Mouse (Mus musculus): ENCODE measurements around the gene Padi1. TPM values are rescaled to one million over a fixed set of nuclear protein-coding genes. Genes with fewer than 3 reads are reported as not detected.

Gene Padi1
- total RNA-seq (2014; rRNA removed) (not detected in 2 replicates), polyA plus RNA-seq (2012; rRNA removed) (not detected in 2 replicates)

- no peak within 1 kb of the TSS for H3K9ac ChIP-seq (ENCODE audit: low read depth, low read length)
- 77% methylated on average over 6 of the region's 6 CpGs for WGBS
- no peak within 1 kb of the TSS for H3K27ac ChIP-seq (replicated peaks; ENCODE audit: insufficient read depth, low read depth, low read length)
- DNase-seq (ENCODE audit: extremely low read depth, low read depth, low spot score): no peak
- no peak for TF ChIP-seq POLR2A (IDR thresholded peaks at IDR 0.05; ENCODE audit: extremely low read depth, insufficient read depth, low read length)
- no peak for TF ChIP-seq CTCF (IDR thresholded peaks at IDR 0.05; ENCODE audit: low read depth, low read length)
- no peaks in the 10 kb centered on the region for H3K36me3 ChIP-seq (ENCODE audit: control insufficient read depth, insufficient read depth, low read length)
- H3K79me2 ChIP-seq (ENCODE audit: control insufficient read depth, insufficient read depth, low read length): no peaks in the 10 kb centered on the region
- no peaks in the 10 kb centered on the region for H3K27me3 ChIP-seq (ENCODE audit: control insufficient read depth, insufficient read depth, low read length)
- H3K4me3 ChIP-seq (ENCODE audit: insufficient read depth, low read depth, low read length): no peak within 1 kb of the TSS
- H3K4me1 ChIP-seq (ENCODE audit: control insufficient read depth, insufficient read depth, low read length): no peaks in the 10 kb centered on the region
Observed at GRCm38 (mm10) chr4:140845666-140846065, at the start of gene Padi1. Padi1 (minus strand) TSS chr4:140845778.

GRCm38 (mm10) chr4:140892163-140892530, 46.6 kb upstream of the Padi1 start:
- no peaks in the 10 kb centered on the region for H3K4me1 ChIP-seq (ENCODE audit: control insufficient read depth, insufficient read depth, low read length)
- WGBS: 70% methylated on average over 1 of the region's 1 CpGs
- DNase-seq (ENCODE audit: extremely low read depth, low read depth, low spot score): no peak
- no peaks in the 10 kb centered on the region for H3K36me3 ChIP-seq (ENCODE audit: control insufficient read depth, insufficient read depth, low read length)
- no peak overlapping the region for H3K4me3 ChIP-seq (ENCODE audit: insufficient read depth, low read depth, low read length)
- H3K79me2 ChIP-seq (ENCODE audit: control insufficient read depth, insufficient read depth, low read length): no peaks in the 10 kb centered on the region
- TF ChIP-seq POLR2A (IDR thresholded peaks at IDR 0.05; ENCODE audit: extremely low read depth, insufficient read depth, low read length) (no peak), CTCF (IDR thresholded peaks at IDR 0.05; ENCODE audit: low read depth, low read length) (no peak)
- H3K27me3 ChIP-seq (ENCODE audit: control insufficient read depth, insufficient read depth, low read length): no peaks in the 10 kb centered on the region
- H3K27ac ChIP-seq (replicated peaks; ENCODE audit: insufficient read depth, low read depth, low read length): no peak overlapping the region
- no peak overlapping the region for H3K9ac ChIP-seq (ENCODE audit: low read depth, low read length)

- H3K27me3 ChIP-seq (ENCODE audit: control insufficient read depth, insufficient read depth, low read length): no peaks in the 10 kb centered on the region
- H3K4me1 ChIP-seq (ENCODE audit: control insufficient read depth, insufficient read depth, low read length): no peaks in the 10 kb centered on the region
- no peak overlapping the region for H3K9ac ChIP-seq (ENCODE audit: low read depth, low read length)
- H3K4me3 ChIP-seq (ENCODE audit: insufficient read depth, low read depth, low read length): no peak overlapping the region
- H3K27ac ChIP-seq (replicated peaks; ENCODE audit: insufficient read depth, low read depth, low read length): no peak overlapping the region
- DNase-seq (ENCODE audit: extremely low read depth, low read depth, low spot score): no peak
- TF ChIP-seq POLR2A (IDR thresholded peaks at IDR 0.05; ENCODE audit: extremely low read depth, insufficient read depth, low read length): no peak
- TF ChIP-seq CTCF (IDR thresholded peaks at IDR 0.05; ENCODE audit: low read depth, low read length): no peak
- H3K36me3 ChIP-seq (ENCODE audit: control insufficient read depth, insufficient read depth, low read length): no peaks in the 10 kb centered on the region
- 94% methylated on average over 14 of the region's 14 CpGs for WGBS
- no peaks in the 10 kb centered on the region for H3K79me2 ChIP-seq (ENCODE audit: control insufficient read depth, insufficient read depth, low read length)
Observed at GRCm38 (mm10) chr4:140891525-140892162, 46.1 kb upstream of the Padi1 start.

- Histone ChIP-seq H3K79me2 (ENCODE audit: control insufficient read depth, insufficient read depth, low read length) (no peaks in the 10 kb centered on the region), H3K9ac (ENCODE audit: low read depth, low read length) (no peak overlapping the region), H3K27ac (replicated peaks; ENCODE audit: insufficient read depth, low read depth, low read length) (no peak overlapping the region), H3K4me3 (ENCODE audit: insufficient read depth, low read depth, low read length) (no peak overlapping the region), H3K27me3 (ENCODE audit: control insufficient read depth, insufficient read depth, low read length) (no peaks in the 10 kb centered on the region), H3K36me3 (ENCODE audit: control insufficient read depth, insufficient read depth, low read length) (no peaks in the 10 kb centered on the region), H3K4me1 (ENCODE audit: control insufficient read depth, insufficient read depth, low read length) (no peaks in the 10 kb centered on the region)
- no peak for TF ChIP-seq POLR2A (IDR thresholded peaks at IDR 0.05; ENCODE audit: extremely low read depth, insufficient read depth, low read length)
- TF ChIP-seq CTCF (IDR thresholded peaks at IDR 0.05; ENCODE audit: low read depth, low read length): no peak
- DNase-seq (ENCODE audit: extremely low read depth, low read depth, low spot score): no peak
- 56% methylated on average over 4 of the region's 4 CpGs for WGBS
Observed at GRCm38 (mm10) chr4:140883852-140884251, 38.3 kb upstream of the Padi1 start.

GRCm38 (mm10) chr4:140882981-140883380, 37.4 kb upstream of the Padi1 start:
- Histone ChIP-seq H3K9ac (ENCODE audit: low read depth, low read length) (no peak overlapping the region), H3K27me3 (ENCODE audit: control insufficient read depth, insufficient read depth, low read length) (no peaks in the 10 kb centered on the region), H3K4me3 (ENCODE audit: insufficient read depth, low read depth, low read length) (no peak overlapping the region), H3K27ac (replicated peaks; ENCODE audit: insufficient read depth, low read depth, low read length) (no peak overlapping the region), H3K4me1 (ENCODE audit: control insufficient read depth, insufficient read depth, low read length) (no peaks in the 10 kb centered on the region), H3K36me3 (ENCODE audit: control insufficient read depth, insufficient read depth, low read length) (no peaks in the 10 kb centered on the region), H3K79me2 (ENCODE audit: control insufficient read depth, insufficient read depth, low read length) (no peaks in the 10 kb centered on the region)
- no peak for DNase-seq (ENCODE audit: extremely low read depth, low read depth, low spot score)
- WGBS: 98% methylated on average over 3 of the region's 3 CpGs
- TF ChIP-seq CTCF (IDR thresholded peaks at IDR 0.05; ENCODE audit: low read depth, low read length) (no peak), POLR2A (IDR thresholded peaks at IDR 0.05; ENCODE audit: extremely low read depth, insufficient read depth, low read length) (no peak)

- 59% methylated on average over 4 of the region's 4 CpGs for WGBS
- TF ChIP-seq CTCF (IDR thresholded peaks at IDR 0.05; ENCODE audit: low read depth, low read length) (peak; percentile 27), POLR2A (IDR thresholded peaks at IDR 0.05; ENCODE audit: extremely low read depth, insufficient read depth, low read length) (no peak)
- no peak overlapping the region for H3K27ac ChIP-seq (replicated peaks; ENCODE audit: insufficient read depth, low read depth, low read length)
- DNase-seq (ENCODE audit: extremely low read depth, low read depth, low spot score): no peak
- no peak overlapping the region for H3K9ac ChIP-seq (ENCODE audit: low read depth, low read length)
- H3K4me1 ChIP-seq (ENCODE audit: control insufficient read depth, insufficient read depth, low read length): no peaks in the 10 kb centered on the region
- no peaks in the 10 kb centered on the region for H3K79me2 ChIP-seq (ENCODE audit: control insufficient read depth, insufficient read depth, low read length)
- no peak overlapping the region for H3K4me3 ChIP-seq (ENCODE audit: insufficient read depth, low read depth, low read length)
- no peaks in the 10 kb centered on the region for H3K36me3 ChIP-seq (ENCODE audit: control insufficient read depth, insufficient read depth, low read length)
- no peaks in the 10 kb centered on the region for H3K27me3 ChIP-seq (ENCODE audit: control insufficient read depth, insufficient read depth, low read length)
Observed at GRCm38 (mm10) chr4:140882365-140882764, 36.8 kb upstream of the Padi1 start.
